Mouse (Mus musculus): ENCODE results near the gene Ralgps2. TPM values are rescaled to one million over a fixed set of nuclear protein-coding genes. Genes with fewer than 3 reads are reported as not detected.

Gene Ralgps2
- polyA plus RNA-seq, 1 experiment, result 17.5 TPM

DNA sequence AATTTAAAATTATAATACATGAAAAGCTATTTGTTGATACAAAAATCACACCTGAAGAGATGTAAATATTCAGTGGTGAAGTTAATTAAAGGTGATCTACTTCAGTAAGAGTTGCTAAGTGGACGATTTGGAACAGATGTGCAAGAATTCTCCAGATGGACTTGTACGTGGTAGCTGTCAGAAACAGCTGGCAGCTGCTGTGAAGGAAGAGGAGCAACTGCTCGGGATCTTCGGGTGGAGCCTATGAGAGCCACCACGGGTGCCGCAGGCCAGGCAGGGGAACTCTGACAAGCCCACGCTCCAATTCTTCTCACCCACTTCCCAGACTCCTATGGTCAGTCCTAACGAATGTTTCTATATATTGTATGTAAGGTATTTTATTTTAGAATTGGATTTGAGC lies 126.7 kb downstream of the Ralgps2 start:
- no peaks in the 10 kb centered on the region for H3K4me1 ChIP-seq (ENCODE audit: control insufficient read depth, insufficient read depth, low read length)
- TF ChIP-seq CTCF (IDR thresholded peaks at IDR 0.05; ENCODE audit: control insufficient read depth, insufficient read depth, low read length), result no peak
- no peak for TF ChIP-seq POLR2A (IDR thresholded peaks at IDR 0.05; ENCODE audit: borderline replicate concordance, control insufficient read depth, low read depth, low read length)
- WGBS, result 87% methylated on average over 8 of the region's 8 CpGs
- no peak overlapping the region for H3K27ac ChIP-seq (ENCODE audit: control insufficient read depth, insufficient read depth, low read depth, low read length, poor library complexity)
- no peak overlapping the region for H3K4me3 ChIP-seq (replicated peaks; ENCODE audit: control insufficient read depth, low read depth, low read length)

DNA sequence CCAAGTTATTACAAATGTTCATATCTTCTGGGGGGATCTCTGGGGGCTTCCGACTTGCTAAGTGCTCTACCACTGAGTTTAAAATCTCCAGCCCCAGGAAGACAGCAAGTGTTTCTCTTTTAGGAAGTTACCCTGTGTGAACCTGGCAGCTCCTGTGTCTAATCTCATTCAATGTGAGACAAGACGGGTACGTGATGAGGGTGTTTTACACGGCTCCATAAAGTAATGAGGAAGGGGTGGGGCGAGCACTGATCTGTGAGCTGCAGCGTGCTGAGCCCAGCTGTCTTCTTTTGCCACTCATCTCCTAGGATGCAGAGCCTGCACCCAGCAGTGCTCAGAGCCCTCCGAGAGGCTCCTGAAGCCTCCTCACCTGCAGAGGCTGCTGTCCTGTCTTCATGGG lies 127.5 kb downstream of the Ralgps2 start:
- Histone ChIP-seq H3K4me1 (ENCODE audit: control insufficient read depth, insufficient read depth, low read length) (no peaks in the 10 kb centered on the region), H3K27ac (ENCODE audit: control insufficient read depth, insufficient read depth, low read depth, low read length, poor library complexity) (no peak overlapping the region), H3K4me3 (replicated peaks; ENCODE audit: control insufficient read depth, low read depth, low read length) (no peak overlapping the region)
- TF ChIP-seq CTCF (IDR thresholded peaks at IDR 0.05; ENCODE audit: control insufficient read depth, insufficient read depth, low read length) (no peak), POLR2A (IDR thresholded peaks at IDR 0.05; ENCODE audit: borderline replicate concordance, control insufficient read depth, low read depth, low read length) (no peak)
- 80% methylated on average over 7 of the region's 7 CpGs for WGBS

- no peak for TF ChIP-seq CTCF (IDR thresholded peaks at IDR 0.05; ENCODE audit: control insufficient read depth, insufficient read depth, low read length)
- no peak for TF ChIP-seq POLR2A (IDR thresholded peaks at IDR 0.05; ENCODE audit: borderline replicate concordance, control insufficient read depth, low read depth, low read length)
- whole genome bisulfite sequencing, result 91% methylated on average over 10 of the region's 10 CpGs
- H3K4me1 ChIP-seq (ENCODE audit: control insufficient read depth, insufficient read depth, low read length), result no peaks in the 10 kb centered on the region
- no peak overlapping the region for H3K27ac ChIP-seq (ENCODE audit: control insufficient read depth, insufficient read depth, low read depth, low read length, poor library complexity)
- H3K4me3 ChIP-seq (replicated peaks; ENCODE audit: control insufficient read depth, low read depth, low read length), result no peak overlapping the region
Measured at GRCm38 (mm10) chr1:156808332-156808731, 131.1 kb downstream of the Ralgps2 start.

- no peak overlapping the region for H3K4me3 ChIP-seq (replicated peaks; ENCODE audit: control insufficient read depth, low read depth, low read length)
- no peak overlapping the region for H3K27ac ChIP-seq (ENCODE audit: control insufficient read depth, insufficient read depth, low read depth, low read length, poor library complexity)
- no peaks in the 10 kb centered on the region for H3K4me1 ChIP-seq (ENCODE audit: control insufficient read depth, insufficient read depth, low read length)
- TF ChIP-seq CTCF (IDR thresholded peaks at IDR 0.05; ENCODE audit: control insufficient read depth, insufficient read depth, low read length) (no peak), POLR2A (IDR thresholded peaks at IDR 0.05; ENCODE audit: borderline replicate concordance, control insufficient read depth, low read depth, low read length) (no peak)
- WGBS, result 84% methylated on average over 6 of the region's 6 CpGs
Measured at GRCm38 (mm10) chr1:156801276-156801675, 138.2 kb downstream of the Ralgps2 start.

GRCm38 (mm10) chr1:156796251-156796650 lies 143.2 kb downstream of the Ralgps2 start:
- 85% methylated on average over 9 of the region's 9 CpGs for WGBS
- Histone ChIP-seq H3K27ac (ENCODE audit: control insufficient read depth, insufficient read depth, low read depth, low read length, poor library complexity) (no peak overlapping the region), H3K4me1 (ENCODE audit: control insufficient read depth, insufficient read depth, low read length) (no peaks in the 10 kb centered on the region), H3K4me3 (replicated peaks; ENCODE audit: control insufficient read depth, low read depth, low read length) (no peak overlapping the region)
- TF ChIP-seq CTCF (IDR thresholded peaks at IDR 0.05; ENCODE audit: control insufficient read depth, insufficient read depth, low read length), result no peak
- no peak for TF ChIP-seq POLR2A (IDR thresholded peaks at IDR 0.05; ENCODE audit: borderline replicate concordance, control insufficient read depth, low read depth, low read length)

DNA sequence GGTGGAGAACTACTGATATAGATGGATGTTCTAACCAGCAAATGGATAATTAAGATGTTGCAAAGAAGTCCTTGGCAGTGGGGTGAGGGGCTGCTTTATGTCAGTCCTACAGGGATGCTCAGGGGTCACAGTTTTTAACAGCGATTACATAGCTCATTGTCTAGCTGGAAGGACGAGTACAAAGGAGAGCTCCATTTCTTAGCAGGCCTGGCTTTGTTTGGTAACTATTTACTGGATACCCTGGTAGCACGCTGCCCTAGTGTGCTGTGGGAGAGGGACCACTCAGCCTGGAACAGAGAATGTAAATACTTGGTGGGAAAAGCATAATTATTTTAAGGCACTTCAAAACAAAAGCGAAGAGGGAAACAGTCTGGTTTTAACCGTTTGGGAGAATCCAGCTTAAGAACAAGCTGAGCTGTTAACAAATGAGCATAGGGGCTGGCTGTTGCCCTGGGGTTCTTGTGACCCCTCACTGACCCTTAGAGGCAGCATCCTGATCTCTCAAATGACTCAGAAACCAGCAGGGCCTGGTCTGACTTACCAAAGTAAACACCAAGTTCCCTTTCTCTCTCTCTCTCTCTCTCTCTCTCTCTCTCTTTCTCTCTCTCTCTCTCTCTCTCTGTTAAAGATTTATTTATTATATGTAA lies 149.5 kb downstream of the Ralgps2 start:
- Histone ChIP-seq H3K27ac (ENCODE audit: control insufficient read depth, insufficient read depth, low read depth, low read length, poor library complexity) (no peak overlapping the region), H3K4me1 (ENCODE audit: control insufficient read depth, insufficient read depth, low read length) (no peaks in the 10 kb centered on the region), H3K4me3 (replicated peaks; ENCODE audit: control insufficient read depth, low read depth, low read length) (no peak overlapping the region)
- WGBS, result 73% methylated on average over 5 of the region's 5 CpGs
- TF ChIP-seq CTCF (IDR thresholded peaks at IDR 0.05; ENCODE audit: control insufficient read depth, insufficient read depth, low read length), result no peak
- TF ChIP-seq POLR2A (IDR thresholded peaks at IDR 0.05; ENCODE audit: borderline replicate concordance, control insufficient read depth, low read depth, low read length), result no peak

- Histone ChIP-seq H3K4me3 (replicated peaks; ENCODE audit: control insufficient read depth, low read depth, low read length) (no peak overlapping the region), H3K27ac (ENCODE audit: control insufficient read depth, insufficient read depth, low read depth, low read length, poor library complexity) (no peak overlapping the region), H3K4me1 (ENCODE audit: control insufficient read depth, insufficient read depth, low read length) (no peaks in the 10 kb centered on the region; the same call in 1 of the 2 replicates)
- TF ChIP-seq CTCF (IDR thresholded peaks at IDR 0.05; ENCODE audit: control insufficient read depth, insufficient read depth, low read length) (no peak), POLR2A (IDR thresholded peaks at IDR 0.05; ENCODE audit: borderline replicate concordance, control insufficient read depth, low read depth, low read length) (no peak)
- 68% methylated on average over 6 of the region's 6 CpGs for WGBS
Measured at GRCm38 (mm10) chr1:156787164-156787863, 152.1 kb downstream of the Ralgps2 start.

DNA sequence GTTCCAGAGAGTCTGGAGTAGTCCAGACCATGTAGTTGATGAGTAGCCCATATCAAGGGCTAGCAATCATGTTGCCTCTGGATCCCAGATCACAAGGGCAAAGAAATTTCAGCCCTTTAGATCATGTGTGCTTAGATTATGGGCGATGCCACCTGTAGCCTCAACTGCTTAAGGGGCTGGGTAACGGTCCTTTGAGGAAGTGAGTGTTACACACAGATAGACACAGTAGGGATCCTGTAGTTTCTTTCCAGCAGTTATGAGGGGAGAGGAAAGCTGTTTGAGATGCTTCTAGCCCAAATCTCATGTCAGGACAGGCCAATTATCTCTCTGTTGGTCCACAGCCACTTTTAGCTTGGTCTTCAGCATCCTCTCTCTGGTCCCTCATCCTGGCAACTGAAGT lies 153.4 kb downstream of the Ralgps2 start:
- Histone ChIP-seq H3K4me3 (replicated peaks; ENCODE audit: control insufficient read depth, low read depth, low read length) (no peak overlapping the region), H3K27ac (ENCODE audit: control insufficient read depth, insufficient read depth, low read depth, low read length, poor library complexity) (no peak overlapping the region), H3K4me1 (ENCODE audit: control insufficient read depth, insufficient read depth, low read length) (no peaks in the 10 kb centered on the region; the same call in 1 of the 2 replicates)
- TF ChIP-seq CTCF (IDR thresholded peaks at IDR 0.05; ENCODE audit: control insufficient read depth, insufficient read depth, low read length), result no peak
- no peak for TF ChIP-seq POLR2A (IDR thresholded peaks at IDR 0.05; ENCODE audit: borderline replicate concordance, control insufficient read depth, low read depth, low read length)
- 27% methylated on average over 2 of the region's 2 CpGs for WGBS

All from bone marrow, adult 2 months (tissue).